Mouse (Mus musculus) spleen, adult 2 months (tissue): Measurements from ENCODE around the gene Rab6a. TPM values are rescaled to one million over a fixed set of nuclear protein-coding genes. Genes with fewer than 3 reads are reported as not detected.
A peak's percentile ranks its signal among the peaks of the same experiment; 100 is the strongest.

Source experiments
- DNase-seq, 2 experiments: peaks; one replicate each; pipeline versions ENCODE4 v3.0.0 to v3.0.0-alpha.2; 2012 to 2021; ENCODE audit warnings: low spot score in 2 of 2, low read depth in 1 of 2
- H3K27ac ChIP-seq: fragments of 200-500 bp; 2 replicates; pipeline ENCODE4 v1.5.1; 2012; ENCODE audit warnings: low read length, inconsistent platforms; ENCODE audit not compliant: insufficient read depth
- H3K27me3 ChIP-seq: fragments of 200-500 bp; 2 replicates; pipeline ENCODE4 v1.6.1; 2012; ENCODE audit warnings: mild to moderate bottlenecking, moderate library complexity, low read length, inconsistent platforms; ENCODE audit not compliant: control insufficient read depth, insufficient read depth
- H3K36me3 ChIP-seq: fragments of 200-500 bp; 2 replicates; pipeline ENCODE4 v1.6.1; 2012; ENCODE audit warnings: mild to moderate bottlenecking, low read length, inconsistent platforms; ENCODE audit not compliant: control insufficient read depth, insufficient read depth
- H3K4me1 ChIP-seq: fragments of 200-500 bp; 2 replicates; pipeline ENCODE4 v1.6.1; 2011; ENCODE audit warnings: inconsistent platforms; ENCODE audit not compliant: control insufficient read depth, insufficient read depth, insufficient read length
- H3K4me3 ChIP-seq: fragments of 200-500 bp; 2 replicates; pipeline ENCODE4 v1.5.1; 2011; ENCODE audit warnings: mild to moderate bottlenecking, inconsistent platforms; ENCODE audit not compliant: insufficient read depth, insufficient read length; ENCODE audit errors: extremely low read depth
- CTCF ChIP-seq: fragments of 200-500 bp; IDR thresholded peaks from 2 replicates; pipeline ENCODE4 v1.5.1; 2011; ENCODE audit warnings: mild to moderate bottlenecking, inconsistent platforms; ENCODE audit not compliant: insufficient read depth, insufficient read length, insufficient replicate concordance; ENCODE audit errors: extremely low read depth
- POLR2A ChIP-seq: fragments of 200-500 bp; IDR thresholded peaks from 2 replicates; pipeline ENCODE4 v1.6.1; 2011; ENCODE audit warnings: low read depth, low read length, inconsistent platforms
- WGBS: fragments of 180-500 bp; shearing (Covaris S2); methylation state at CpG from one replicate; pipeline ENCODE4 v1.1.7; 2018; 5-methylcytosine and 5-hydroxymethylcytosine counted together
- polyA plus RNA-seq: library from polyadenylated mRNA; depleted of rRNA; stranded (reverse); fragments of >200 nt; gene quantifications from 2 replicates; pipeline ENCODE4 v1.2.3, GENCODE M21; 2012

The Rab6a gene
- polyA plus RNA-seq, 1 experiment = 12.3 TPM

DNA sequence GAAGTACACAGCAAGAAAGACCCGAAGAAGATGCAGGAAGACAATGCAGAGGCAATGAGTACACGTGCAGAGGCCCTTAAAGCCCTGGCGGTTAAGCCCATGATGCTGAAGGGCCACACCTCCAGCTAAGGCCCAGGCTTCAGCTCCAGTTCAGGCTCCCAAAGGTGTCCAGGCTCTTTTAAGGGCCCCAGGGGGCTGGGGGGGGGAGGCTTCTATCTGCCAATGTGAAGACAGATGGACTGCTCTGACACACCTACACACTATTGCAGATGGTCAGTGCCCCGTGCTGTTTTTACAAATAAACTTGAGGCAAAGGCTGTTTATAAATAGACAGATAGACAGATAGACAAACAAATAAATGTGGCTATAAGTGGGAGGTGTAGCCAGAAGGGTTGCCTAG is 35.1 kb upstream of the Rab6a start:
- Histone ChIP-seq H3K27me3 (no peaks in the 10 kb centered on the region), H3K4me3 (no peak overlapping the region), H3K4me1 (no peaks in the 10 kb centered on the region), H3K36me3 (peaks cover 3% of the 10 kb centered on the region; the same call in 1 of the 2 replicates), H3K27ac (no peak overlapping the region)
- WGBS = 92% methylated on average over 4 of the region's 4 CpGs
- no peak for DNase-seq
- no peak for TF ChIP-seq CTCF
- TF ChIP-seq POLR2A = no peak

DNA sequence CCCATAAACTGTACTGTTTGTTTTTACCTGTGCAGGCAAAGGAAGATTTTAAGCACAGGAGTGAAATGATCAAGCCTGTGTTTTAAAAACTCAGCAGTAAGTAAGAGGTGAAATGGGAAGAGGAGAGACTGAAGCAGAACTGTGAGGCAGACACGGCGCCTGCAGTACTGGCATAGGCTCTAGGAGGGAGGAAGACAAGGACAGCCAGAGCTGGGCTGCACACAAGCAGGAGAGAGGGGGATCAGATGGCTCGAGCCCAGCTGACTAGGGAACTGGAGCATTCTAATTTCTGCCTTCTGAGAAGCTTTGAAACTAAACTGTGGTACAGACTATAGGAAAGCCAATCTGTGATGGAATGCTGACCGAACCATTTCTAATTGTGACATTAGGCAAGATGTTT is 34.5 kb upstream of the Rab6a start:
- peaks cover 3% of the 10 kb centered on the region; the same call in 1 of the 2 replicates for H3K36me3 ChIP-seq
- H3K27ac ChIP-seq = no peak overlapping the region

GRCm38 (mm10) chr7:100578794-100579193 is 28.4 kb upstream of the Rab6a start:
- Histone ChIP-seq H3K27ac (no peak overlapping the region), H3K27me3 (no peaks in the 10 kb centered on the region), H3K4me3 (no peak overlapping the region), H3K4me1 (peaks cover 3% of the 10 kb centered on the region; the same call in 1 of the 2 replicates), H3K36me3 (no peaks in the 10 kb centered on the region; the same call in 1 of the 2 replicates)
- TF ChIP-seq POLR2A = no peak
- no peak for TF ChIP-seq CTCF
- WGBS = 89% methylated on average over 2 of the region's 2 CpGs
- no peak for DNase-seq

More for the DNA sequence above, 34.5 kb upstream of the Rab6a start:
- H3K4me1 ChIP-seq = no peaks in the 10 kb centered on the region
- no peak overlapping the region for H3K4me3 ChIP-seq
- no peak for DNase-seq
- WGBS = 92% methylated on average over 4 of the region's 4 CpGs
- TF ChIP-seq POLR2A (no peak), CTCF (no peak)
- no peaks in the 10 kb centered on the region for H3K27me3 ChIP-seq

DNA sequence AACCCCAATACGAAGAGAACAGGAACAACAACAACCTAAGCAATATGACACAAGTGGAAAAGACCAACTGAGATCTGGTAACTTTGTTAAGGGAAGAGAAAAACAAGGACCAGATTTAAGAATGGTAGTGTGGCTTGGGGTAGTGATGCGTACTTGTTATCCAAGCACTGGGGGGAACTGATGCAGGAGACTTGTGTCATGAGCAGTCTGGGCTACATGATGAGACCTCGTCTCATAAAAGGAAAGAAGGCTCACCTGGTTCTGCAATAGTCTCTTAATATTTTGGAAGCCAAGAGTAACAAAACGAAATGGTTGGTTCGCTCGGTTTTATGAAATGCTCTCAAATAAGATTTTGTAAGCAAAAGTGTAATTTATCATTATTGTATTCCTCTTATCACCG is 25.0 kb upstream of the Rab6a start:
- 43% methylated on average over 7 of the region's 7 CpGs for WGBS
- H3K27me3 ChIP-seq = no peaks in the 10 kb centered on the region

GRCm38 (mm10) chr7:100582727-100583236 is 24.4 kb upstream of the Rab6a start:
- H3K4me3 ChIP-seq = peak overlapping the region; percentile 84
- DNase-seq = peak; percentile 80 to 83
- peaks cover 3% of the 10 kb centered on the region; the same call in 1 of the 2 replicates for H3K4me1 ChIP-seq
- no peaks in the 10 kb centered on the region for H3K27me3 ChIP-seq
- under 1% methylated on average over 31 of the region's 31 CpGs for WGBS
- H3K36me3 ChIP-seq = no peaks in the 10 kb centered on the region
- TF ChIP-seq CTCF (no peak), POLR2A (no peak)
- peak overlapping the region; percentile 83 for H3K27ac ChIP-seq

More for the DNA sequence above, 25.0 kb upstream of the Rab6a start:
- Histone ChIP-seq H3K4me1 (peaks cover 3% of the 10 kb centered on the region; the same call in 1 of the 2 replicates), H3K36me3 (no peaks in the 10 kb centered on the region), H3K27ac (no peak overlapping the region), H3K4me3 (no peak overlapping the region; the same call in 1 of the 2 replicates)
- TF ChIP-seq POLR2A (no peak), CTCF (no peak)
- DNase-seq = no peak

DNA sequence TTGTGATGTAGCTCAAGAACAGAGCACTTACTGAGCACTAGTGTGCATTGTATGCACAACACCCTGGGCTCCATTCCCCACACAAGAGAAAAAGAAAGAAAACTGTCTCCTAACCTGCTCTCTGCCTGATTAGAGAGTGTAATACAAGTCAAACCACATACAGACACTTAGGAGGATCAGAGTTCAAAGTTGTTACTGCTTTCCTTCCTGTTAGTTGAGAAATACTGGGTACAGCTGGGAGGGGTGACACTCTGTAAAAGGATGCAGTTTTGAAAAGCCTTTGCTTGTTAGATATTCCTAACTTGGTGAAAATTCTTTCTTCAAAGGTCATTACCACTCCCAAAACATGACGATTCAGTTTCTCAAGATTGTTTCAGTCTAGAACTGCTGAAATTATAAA is 17.4 kb upstream of the Rab6a start:
- no peak for DNase-seq
- H3K27me3 ChIP-seq = no peaks in the 10 kb centered on the region
- WGBS = 61% methylated on average over 1 of the region's 1 CpGs
- H3K27ac ChIP-seq = 0 out of 2 replicates have a peak overlapping the region, but pooled peaks have one; percentile 29
- H3K4me1 ChIP-seq = no peaks in the 10 kb centered on the region
- TF ChIP-seq POLR2A (no peak), CTCF (no peak)
- no peak overlapping the region for H3K4me3 ChIP-seq
- H3K36me3 ChIP-seq = no peaks in the 10 kb centered on the region

GRCm38 (mm10) chr7:100590504-100590844 is 16.7 kb upstream of the Rab6a start:
- Histone ChIP-seq H3K4me3 (peak overlapping the region; percentile 69; the same call in 1 of the 2 replicates), H3K27ac (peak overlapping the region; percentile 95; the same call in 1 of the 2 replicates), H3K36me3 (no peaks in the 10 kb centered on the region), H3K27me3 (no peaks in the 10 kb centered on the region), H3K4me1 (no peaks in the 10 kb centered on the region)
- TF ChIP-seq POLR2A (no peak), CTCF (no peak)
- no peak for DNase-seq
- 42% methylated on average over 7 of the region's 7 CpGs for WGBS
